Mouse (Mus musculus): ENCODE results near the gene Mios.

Gene Mios

DNA sequence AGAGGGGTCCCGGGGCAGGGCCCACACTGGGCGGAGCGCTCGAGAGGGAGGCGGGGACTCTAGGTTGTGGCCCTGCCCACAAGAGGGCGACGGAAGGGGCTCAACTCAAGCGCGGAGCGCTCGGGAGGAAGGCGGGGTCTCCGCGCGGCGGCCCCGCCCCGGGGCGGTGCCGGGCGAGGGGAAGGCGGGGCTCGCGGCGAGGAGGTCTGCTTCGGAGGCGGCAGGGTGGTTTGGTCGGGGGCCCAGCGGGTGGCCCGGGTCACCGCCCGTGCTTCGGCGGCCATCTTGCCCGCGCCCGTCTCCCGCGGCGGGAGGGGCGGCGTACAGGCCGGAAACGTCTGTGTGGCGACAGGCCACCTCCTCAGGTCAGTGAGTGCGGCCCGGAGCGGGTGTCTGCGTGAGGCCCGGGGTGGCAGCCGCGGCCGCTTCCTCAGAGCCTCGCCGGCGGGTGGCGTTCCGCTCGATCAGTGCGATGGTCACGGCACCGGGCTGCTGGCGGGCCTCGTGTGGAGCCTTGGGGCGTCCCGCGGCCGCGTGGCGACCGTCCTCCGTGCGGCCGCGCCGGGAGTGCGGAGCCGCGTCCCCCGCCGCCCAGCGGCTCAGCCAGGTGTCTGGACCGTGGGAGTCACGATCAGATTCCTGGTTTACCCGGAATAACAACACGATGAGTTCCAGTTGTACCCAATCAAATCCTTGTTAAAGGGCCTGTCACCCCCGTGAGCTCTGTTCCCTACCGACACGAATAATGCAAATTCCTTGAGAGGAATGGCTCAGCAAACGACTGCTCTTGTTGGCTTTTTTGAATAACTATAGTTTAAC is at the start of gene Mios:
Gene Mios, plus strand, starts transcription at position 176 of the 819 bp plus-strand sequence.
- peak; percentile 90 for DNase-seq (ENCODE audit: low spot score)

- DNase-seq (ENCODE audit: low spot score), result no peak
Observed at GRCm38 (mm10) chr6:8160001-8160400, 49.0 kb upstream of the Mios start.

DNA sequence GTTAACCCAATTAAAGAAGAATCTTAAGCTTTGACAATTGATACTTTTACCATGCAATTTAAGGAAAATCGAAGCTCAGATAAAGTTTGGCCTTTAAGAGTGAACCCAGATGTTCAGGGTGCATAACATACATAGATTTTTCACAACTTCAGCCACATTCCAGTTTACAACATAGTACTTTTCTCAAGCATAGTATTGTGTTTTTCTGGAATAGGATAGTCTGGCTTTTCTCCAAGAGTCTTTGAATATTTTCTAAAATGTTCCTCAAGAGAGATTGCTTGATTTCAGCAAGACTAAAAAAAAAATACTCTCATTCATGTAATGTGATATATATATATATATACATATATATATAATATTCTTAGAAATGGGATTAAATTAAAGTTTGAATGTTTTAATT is 44.3 kb upstream of the Mios start:
- no peak for DNase-seq (ENCODE audit: low spot score)

DNA sequence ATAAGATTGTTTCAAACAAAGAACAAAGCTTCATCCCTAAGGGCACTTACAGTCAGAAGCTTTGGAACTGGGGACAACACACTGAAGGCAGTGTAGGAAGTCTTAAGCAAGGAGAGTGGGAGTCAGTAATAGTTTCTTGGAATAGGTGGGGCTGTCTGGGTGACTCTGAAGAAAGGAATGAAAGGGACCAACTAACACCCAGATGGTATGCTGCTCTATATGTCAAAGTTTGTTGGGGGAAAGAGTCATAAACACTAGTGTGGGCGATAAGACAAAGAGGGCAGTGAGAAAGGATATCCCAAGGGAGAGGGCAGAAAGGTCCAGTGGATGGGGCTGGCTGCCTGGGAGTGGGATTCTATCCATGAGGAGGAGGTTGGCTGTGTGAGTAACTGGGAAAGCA is 36.9 kb upstream of the Mios start:
- DNase-seq (ENCODE audit: low spot score), result no peak

DNA sequence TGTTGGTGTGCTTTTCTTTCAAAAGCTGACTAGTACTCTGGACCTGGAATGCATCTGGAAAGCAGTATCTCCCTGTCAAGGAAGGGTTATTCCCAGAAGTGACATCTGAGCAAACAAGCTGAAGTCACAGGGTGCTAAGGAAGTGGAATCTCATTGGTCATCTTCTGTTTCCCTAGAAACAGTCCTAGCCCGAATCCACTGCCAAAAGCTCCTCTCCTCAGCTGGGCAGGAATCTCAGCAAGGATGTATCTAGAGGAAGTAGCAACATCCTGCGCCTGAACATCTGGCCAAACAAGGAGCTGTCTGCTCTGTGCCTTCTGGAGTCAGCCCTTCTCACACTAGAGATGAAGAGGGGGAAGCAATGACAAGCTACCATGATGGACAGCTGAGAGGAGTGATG is 35.0 kb upstream of the Mios start:
- DNase-seq (ENCODE audit: low spot score), result no peak

- DNase-seq (ENCODE audit: low spot score), result no peak
Observed at GRCm38 (mm10) chr6:8175346-8175745, 33.7 kb upstream of the Mios start.

DNA sequence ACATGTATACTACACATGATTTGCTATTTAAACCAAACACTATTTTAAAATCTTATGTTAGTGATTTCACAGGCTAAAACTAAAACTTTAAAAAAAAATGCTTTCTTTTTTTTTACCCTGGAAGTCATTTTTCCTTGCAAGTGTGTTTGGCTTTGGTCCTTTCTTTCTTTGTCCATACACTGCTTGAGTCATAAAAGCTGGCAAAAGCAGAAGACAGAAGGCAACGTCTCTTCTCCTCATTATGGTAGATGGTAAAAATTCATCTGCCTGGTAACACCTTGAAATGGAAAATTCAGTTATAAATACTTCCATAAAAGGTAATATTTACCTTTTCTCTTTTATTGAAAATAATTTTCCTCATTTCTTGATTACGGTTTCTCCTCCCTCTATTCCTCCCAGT is 32.9 kb upstream of the Mios start:
- DNase-seq (ENCODE audit: low spot score), result no peak

- DNase-seq (ENCODE audit: low spot score), result no peak
Observed at GRCm38 (mm10) chr6:8178397-8178941, 30.6 kb upstream of the Mios start.

DNA sequence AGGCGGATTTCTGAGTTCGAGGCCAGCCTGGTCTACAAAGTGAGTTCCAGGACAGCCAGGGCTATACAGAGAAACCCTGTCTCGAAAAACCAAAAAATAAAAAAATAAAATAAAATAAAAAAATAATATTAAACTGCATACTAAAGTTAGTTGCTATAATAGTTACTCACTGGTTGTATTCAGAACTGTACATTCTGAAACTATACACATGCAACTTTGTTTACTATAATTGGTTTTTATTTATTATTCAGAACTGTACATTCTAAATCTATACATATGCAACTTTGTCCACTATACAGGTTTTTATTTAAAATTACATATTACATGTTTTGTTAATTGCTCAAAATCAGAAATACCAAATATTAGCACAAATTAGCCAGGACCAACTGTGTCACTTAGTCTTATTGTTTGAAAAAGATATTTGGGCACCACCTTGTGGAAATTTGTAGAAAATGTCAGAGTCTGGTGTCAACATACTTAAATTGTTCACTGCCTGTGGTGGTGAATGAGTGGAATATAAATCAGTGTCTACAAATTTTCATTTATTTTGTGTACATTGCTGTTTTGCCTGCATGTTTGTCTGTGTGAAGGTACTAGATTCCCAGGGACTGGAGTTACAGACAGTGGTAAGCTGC is 20.3 kb upstream of the Mios start:
- DNase-seq (ENCODE audit: low spot score), result no peak

DNA sequence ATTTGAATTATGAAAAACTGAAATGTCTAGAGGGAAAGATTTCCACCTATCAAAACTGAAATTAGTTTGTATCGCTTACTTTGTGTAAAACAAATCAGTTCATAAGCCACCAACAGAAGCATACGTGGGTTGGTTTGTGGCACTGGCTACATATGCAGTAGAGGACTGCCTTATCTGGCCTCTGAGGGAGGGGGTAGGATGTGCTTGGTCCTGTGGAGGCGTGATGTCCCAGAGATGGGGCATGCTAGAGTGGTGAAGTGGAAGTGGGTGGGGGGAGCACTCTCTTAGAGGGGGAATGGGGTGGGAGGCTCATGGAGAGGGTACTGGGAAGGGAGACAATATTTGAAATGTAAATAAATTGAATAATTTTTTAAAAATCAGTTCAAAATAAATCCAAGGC is 19.1 kb upstream of the Mios start:
- DNase-seq (ENCODE audit: low spot score), result no peak

- no peak for DNase-seq (ENCODE audit: low spot score)
Observed at GRCm38 (mm10) chr6:8192517-8192916, 16.5 kb upstream of the Mios start, which contains the start of gene Col28a1. Gene Col28a1, minus strand, starts transcription at chr6:8192617.

GRCm38 (mm10) chr6:8209866-8210186 is 804 bp downstream of the Mios start:
- no peak for DNase-seq (ENCODE audit: low spot score)

DNA sequence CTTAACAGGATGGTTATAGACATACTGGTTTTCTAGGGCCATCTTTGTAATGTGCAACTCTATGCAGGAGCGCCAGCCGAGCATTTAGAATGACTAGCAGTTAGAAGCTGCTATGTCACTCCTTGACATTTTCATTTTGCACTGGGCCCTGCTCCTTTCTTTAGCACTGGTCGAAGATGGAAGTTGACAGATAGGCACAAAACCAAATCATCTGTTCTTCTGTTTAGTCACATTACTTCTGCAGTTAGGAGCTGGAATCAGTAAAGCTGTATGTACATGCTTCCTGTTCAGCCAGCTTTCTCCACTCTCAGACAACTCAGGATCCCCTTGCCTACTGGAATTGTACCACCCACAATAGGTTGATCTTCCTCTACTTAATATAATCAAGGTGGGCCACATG is 1.6 kb downstream of the Mios start:
- no peak for DNase-seq (ENCODE audit: low spot score)

DNA sequence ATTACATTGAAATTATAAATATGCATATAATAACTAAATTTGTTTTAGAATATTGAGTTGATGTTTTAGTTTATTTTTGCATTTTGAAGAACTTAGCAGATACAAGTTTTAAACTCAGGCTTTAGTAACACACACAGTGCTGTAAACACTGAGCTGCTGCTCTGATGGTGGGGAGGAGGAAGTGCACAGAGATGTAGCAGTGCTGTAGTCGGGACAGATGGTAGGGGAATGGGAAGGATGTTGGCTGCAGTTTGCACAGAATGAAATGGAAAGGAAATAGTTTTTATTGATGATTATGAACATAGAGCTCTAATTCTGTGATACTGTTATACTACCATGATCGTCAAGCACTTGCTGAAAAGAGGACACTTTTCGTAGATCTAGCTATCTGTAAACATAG is 18.0 kb downstream of the Mios start:
- no peak for DNase-seq (ENCODE audit: low spot score)

GRCm38 (mm10) chr6:8228596-8228995 is 19.6 kb downstream of the Mios start:
- no peak for DNase-seq (ENCODE audit: low spot score)

GRCm38 (mm10) chr6:8258316-8258715 is 49.3 kb downstream of the Mios start:
- no peak for DNase-seq (ENCODE audit: low spot score)

GRCm38 (mm10) chr6:8259004-8259666 is 50.1 kb downstream of the Mios start, which contains the start of the genes Rpa3, Umad1 and Gm45062:
Gene Rpa3, minus strand, starts transcription at chr6:8259173.
Gene Umad1, plus strand, starts transcription at chr6:8259288.
Gene Gm45062, plus strand, starts transcription at chr6:8259450.
- peak; percentile 95 for DNase-seq (ENCODE audit: low spot score)

DNA sequence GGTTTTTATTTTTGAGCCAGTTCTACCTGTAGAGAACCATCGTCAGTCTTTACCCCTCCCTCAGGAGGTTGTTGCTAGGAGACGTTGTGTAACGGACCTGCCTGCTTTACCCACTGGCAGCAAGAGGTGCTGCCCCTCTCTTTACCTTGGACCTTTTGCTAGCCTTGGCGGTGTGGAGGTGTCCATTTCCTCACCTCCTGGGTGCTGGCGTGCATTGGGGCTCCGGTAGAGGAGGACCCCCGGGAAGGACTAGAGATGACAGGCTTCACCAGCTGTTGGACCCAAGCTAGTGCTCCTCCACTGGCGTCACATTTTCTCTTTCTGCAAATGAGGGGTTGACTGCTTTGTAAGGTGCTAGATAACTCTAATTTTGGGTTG is 50.6 kb downstream of the Mios start:
- DNase-seq (ENCODE audit: low spot score), result no peak

GRCm38 (mm10) chr6:8271047-8271446 is 62.0 kb downstream of the Mios start:
- no peak for DNase-seq (ENCODE audit: low spot score)

- DNase-seq (ENCODE audit: low spot score), result peak; percentile 61
Observed at GRCm38 (mm10) chr6:8274387-8275054, 65.5 kb downstream of the Mios start.

- DNase-seq (ENCODE audit: low spot score), result peak; percentile 67
Observed at GRCm38 (mm10) chr6:8275098-8275497, 66.1 kb downstream of the Mios start.

DNA sequence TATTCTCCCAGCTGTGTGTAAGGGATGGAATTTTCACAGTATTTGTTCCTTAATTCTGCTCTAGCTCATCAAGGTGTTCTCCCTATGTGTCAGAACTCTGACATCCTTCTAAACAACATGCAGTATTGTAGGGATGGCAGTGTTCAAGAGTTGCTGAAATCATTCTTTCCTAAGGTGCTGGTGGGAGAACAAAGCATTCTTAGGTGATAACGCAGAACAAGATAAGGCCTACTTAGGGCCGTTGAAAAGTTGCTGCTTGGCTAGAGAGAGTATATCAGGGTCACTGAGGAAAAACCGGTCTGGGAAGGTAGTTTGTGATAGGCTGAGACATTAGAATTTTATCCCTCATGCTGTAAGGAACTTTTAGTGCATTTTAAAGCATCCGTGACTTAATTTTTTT is 67.4 kb downstream of the Mios start:
- DNase-seq (ENCODE audit: low spot score), result no peak

All from testis, postnatal 10 days (tissue).